Mouse (Mus musculus) T-helper 2 cell (primary cell): ENCODE measurements at regions not wholly inside any gene's neighbourhood (a gene's known extent, or its start where the extent isn't known, plus 50 kb on each side); places are given as distances from the start of the nearest gene placed in this dataset.

ENCODE experiments used
- in situ Hi-C: fragments of 300-600 bp; cut with MboI, MseI; formaldehyde crosslinking; loops from one replicate; pipeline ENCODE4 v1.15.1; 2025; ENCODE audit warnings: high pct_unique_total_duplicates

GRCm38 (mm10) chr2:107785521-107785920 lies 495.1 kb downstream of the Kcna4 start:
- in situ Hi-C loops: no loop called here

- in situ Hi-C loops: no loop called here
Measured at GRCm38 (mm10) chr2:107796930-107797329, 506.5 kb downstream of the Kcna4 start.

- in situ Hi-C loops: loop anchor here (10.0 kb wide), 1 partner anchor 1592 kb away; no protein-coding TSS in a partner anchor
Measured at GRCm38 (mm10) chr2:107813206-107813605, 522.8 kb downstream of the Kcna4 start.

- in situ Hi-C loops: loop anchor here (10.0 kb wide), 1 partner anchor 1591 kb away; no protein-coding TSS in a partner anchor
Measured at GRCm38 (mm10) chr2:107813992-107814391, 523.6 kb downstream of the Kcna4 start.
